Mouse (Mus musculus) midbrain, embryonic 10.5 days (tissue): ENCODE data around the gene Gbp7. TPM values are rescaled to one million over a fixed set of nuclear protein-coding genes. Genes with fewer than 3 reads are reported as not detected.
"Not testable (repeated sequence)": the region's sequence is repeated elsewhere in the genome, so short reads cannot be mapped to it uniquely, and the experiment has no call there.

ENCODE experiments used
- DNase-seq: peaks from one replicate; pipeline ENCODE4 v3.0.0-alpha.2; 2017; ENCODE audit warnings: low spot score
- H3K27ac ChIP-seq: fragments of 300-500 bp; sonication (generic); replicated peaks from 2 replicates; pipeline ENCODE4 v1.5.1; 2016; ENCODE audit warnings: mild to moderate bottlenecking
- H3K27me3 ChIP-seq: fragments of 300-500 bp; sonication (generic); 2 replicates; pipeline ENCODE4 v1.6.1; 2016; ENCODE audit warnings: low read depth, mild to moderate bottlenecking; ENCODE audit not compliant: poor library complexity, severe bottlenecking
- H3K36me3 ChIP-seq: fragments of 300-500 bp; sonication (generic); 2 replicates; pipeline ENCODE4 v1.6.1; 2016; ENCODE audit warnings: mild to moderate bottlenecking, moderate library complexity
- H3K4me1 ChIP-seq: fragments of 300-500 bp; sonication (generic); 2 replicates; pipeline ENCODE4 v1.6.1; 2016
- H3K4me3 ChIP-seq: fragments of 300-500 bp; sonication (generic); 2 replicates; pipeline ENCODE4 v1.5.1; 2016; ENCODE audit warnings: mild to moderate bottlenecking, moderate library complexity
- H3K9me3 ChIP-seq: fragments of 300-500 bp; sonication (generic); replicated peaks from 2 replicates; pipeline ENCODE4 v1.6.1; 2016; ENCODE audit warnings: mild to moderate bottlenecking
- WGBS: fragments of 180-500 bp; shearing (Covaris S2); methylation state at CpG from one replicate; pipeline ENCODE4 v1.1.7; 2016; 5-methylcytosine and 5-hydroxymethylcytosine counted together
- polyA plus RNA-seq: library from polyadenylated mRNA; unstranded; fragments of >200 nt; fragmentation: Nextera tagmentation; extraction: Ambion mirVana; gene quantifications from 2 replicates; pipeline ENCODE4 v1.2.1, GENCODE M21; 2016

The Gbp7 gene
- polyA plus RNA-seq, 1 experiment from 2014 or later = 0.88 TPM

DNA sequence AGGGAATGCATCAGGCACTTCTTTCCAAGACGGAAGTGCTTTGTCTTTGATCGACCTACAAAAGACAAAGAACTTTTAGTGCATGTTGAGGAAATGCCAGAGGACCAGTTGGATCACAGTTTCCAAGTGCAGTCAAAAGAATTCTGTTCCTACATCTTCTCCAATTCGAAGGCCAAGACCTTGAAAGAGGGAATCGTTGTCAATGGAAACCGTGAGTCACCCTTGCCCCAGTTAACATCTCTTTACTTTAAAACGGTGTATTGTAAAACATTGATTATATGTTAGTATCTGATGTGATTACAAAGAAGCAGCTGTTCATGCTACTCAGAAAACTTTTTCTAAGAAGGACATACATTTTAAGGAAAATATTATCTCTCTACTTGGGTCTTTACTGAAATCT is 11.2 kb downstream of the Gbp7 start:
- 83% methylated on average over 6 of the region's 6 CpGs for WGBS
- Histone ChIP-seq H3K4me3 (no peak overlapping the region), H3K27ac (no peak overlapping the region), H3K27me3 (no peaks in the 10 kb centered on the region), H3K4me1 (no peaks in the 10 kb centered on the region), H3K36me3 (no peaks in the 10 kb centered on the region), H3K9me3 (no peaks in the 10 kb centered on the region)
- no peak for DNase-seq

DNA sequence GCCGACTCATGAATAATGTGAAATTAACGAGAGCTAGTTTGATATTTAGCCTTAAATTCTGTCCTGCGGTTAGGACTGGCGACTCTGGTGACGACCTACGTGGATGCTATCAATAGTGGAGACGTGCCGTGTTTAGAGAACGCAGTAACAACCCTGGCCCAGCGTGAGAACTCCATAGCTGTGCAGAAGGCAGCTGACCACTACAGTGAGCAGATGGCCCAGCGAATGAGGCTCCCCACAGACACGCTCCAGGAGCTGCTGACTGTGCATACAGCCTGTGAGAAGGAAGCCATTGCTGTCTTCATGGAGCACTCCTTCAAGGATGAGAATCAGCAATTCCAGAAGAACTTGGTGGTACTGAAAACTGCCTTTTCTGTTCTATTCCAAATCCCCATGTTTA is 12.6 kb downstream of the Gbp7 start:
- 89% methylated on average over 12 of the region's 12 CpGs for WGBS
- not testable (repeated sequence) for H3K4me1 ChIP-seq, H3K36me3 ChIP-seq, H3K4me3 ChIP-seq, H3K27ac ChIP-seq, H3K9me3 ChIP-seq, H3K27me3 ChIP-seq, DNase-seq

DNA sequence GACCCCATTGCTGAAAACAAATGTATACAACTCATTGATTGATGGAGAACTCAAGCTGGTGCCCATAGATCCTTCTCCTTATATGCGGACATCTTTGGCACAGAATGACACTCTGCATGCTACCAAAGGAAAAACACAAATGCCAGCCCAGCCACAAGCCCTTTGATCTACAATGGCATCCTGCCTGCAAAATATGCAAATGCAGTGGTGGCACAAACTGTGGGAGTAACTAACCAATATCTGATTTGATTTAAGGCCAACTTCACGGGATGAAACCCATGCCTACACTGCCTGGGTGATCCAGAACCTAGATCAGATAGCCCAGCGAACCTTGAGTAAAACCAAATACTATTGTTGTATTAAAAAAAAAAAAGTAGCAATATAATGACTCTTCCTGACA is 16.5 kb downstream of the Gbp7 start:
- Histone ChIP-seq H3K27ac (no peak overlapping the region), H3K4me1 (no peaks in the 10 kb centered on the region), H3K36me3 (no peaks in the 10 kb centered on the region), H3K27me3 (no peaks in the 10 kb centered on the region), H3K9me3 (no peaks in the 10 kb centered on the region), H3K4me3 (no peak overlapping the region)
- no peak for DNase-seq
- 84% methylated on average over 3 of the region's 3 CpGs for WGBS

- Histone ChIP-seq H3K4me3 (no peak overlapping the region), H3K36me3 (no peaks in the 10 kb centered on the region), H3K27ac (no peak overlapping the region), H3K27me3 (no peaks in the 10 kb centered on the region), H3K4me1 (no peaks in the 10 kb centered on the region), H3K9me3 (no peaks in the 10 kb centered on the region)
- 87% methylated on average over 3 of the region's 3 CpGs for WGBS
- DNase-seq = no peak
These were observed 20.0 kb downstream of the Gbp7 start for GRCm38 (mm10) chr3:142550052-142550676.

DNA sequence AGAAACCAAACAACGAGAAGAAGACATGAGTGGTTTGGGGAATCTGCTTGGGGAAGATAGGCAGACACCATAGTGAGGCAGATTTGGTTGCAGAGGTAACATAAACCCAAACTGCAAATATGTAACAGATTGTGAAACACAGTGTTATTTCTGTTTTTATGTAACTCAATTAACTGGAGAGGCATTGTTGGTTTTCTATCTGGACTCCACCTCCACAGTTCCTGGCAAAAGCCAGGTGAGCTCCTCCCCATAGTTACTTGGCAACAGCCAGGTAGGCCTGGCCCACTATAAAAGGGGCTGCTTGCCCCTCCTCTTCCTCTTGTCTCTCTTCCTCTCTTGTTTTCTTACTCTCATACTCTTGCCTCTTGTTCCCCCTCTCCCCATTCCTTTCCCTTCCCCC is 24.5 kb downstream of the Gbp7 start:
- WGBS = 93% methylated on average over 1 of the region's 1 CpGs
- Histone ChIP-seq H3K27me3 (no peaks in the 10 kb centered on the region), H3K4me1 (0 out of 2 replicates have a peak, but pooled peaks cover under 1% of the 10 kb centered on the region), H3K36me3 (no peaks in the 10 kb centered on the region), H3K4me3 (no peak overlapping the region), H3K9me3 (no peaks in the 10 kb centered on the region), H3K27ac (no peak overlapping the region)
- no peak for DNase-seq

- no peaks in the 10 kb centered on the region for H3K36me3 ChIP-seq
- no peaks in the 10 kb centered on the region for H3K27me3 ChIP-seq
- H3K4me3 ChIP-seq = no peak overlapping the region
- 91% methylated on average over 11 of the region's 11 CpGs for WGBS
- peaks cover 8% of the 10 kb centered on the region for H3K4me1 ChIP-seq
- H3K27ac ChIP-seq = no peak overlapping the region
- no peaks in the 10 kb centered on the region for H3K9me3 ChIP-seq
- DNase-seq = no peak
These were observed 25.5 kb downstream of the Gbp7 start for GRCm38 (mm10) chr3:142555623-142556022.

- no peaks in the 10 kb centered on the region for H3K27me3 ChIP-seq
- no peaks in the 10 kb centered on the region for H3K36me3 ChIP-seq
- no peak for DNase-seq
- 63% methylated on average over 3 of the region's 3 CpGs for WGBS
- no peaks in the 10 kb centered on the region for H3K9me3 ChIP-seq
- no peak within 1 kb of the TSS for H3K27ac ChIP-seq
- H3K4me1 ChIP-seq = peaks cover 8% of the 10 kb centered on the region
- H3K4me3 ChIP-seq = peak within 1 kb of the TSS; percentile 41
These were observed 29.6 kb downstream of the Gbp7 start, which contains the start of gene Gbp3 for GRCm38 (mm10) chr3:142559632-142560228. TSS of gene Gbp3 (plus strand) at chr3:142560026.

DNA sequence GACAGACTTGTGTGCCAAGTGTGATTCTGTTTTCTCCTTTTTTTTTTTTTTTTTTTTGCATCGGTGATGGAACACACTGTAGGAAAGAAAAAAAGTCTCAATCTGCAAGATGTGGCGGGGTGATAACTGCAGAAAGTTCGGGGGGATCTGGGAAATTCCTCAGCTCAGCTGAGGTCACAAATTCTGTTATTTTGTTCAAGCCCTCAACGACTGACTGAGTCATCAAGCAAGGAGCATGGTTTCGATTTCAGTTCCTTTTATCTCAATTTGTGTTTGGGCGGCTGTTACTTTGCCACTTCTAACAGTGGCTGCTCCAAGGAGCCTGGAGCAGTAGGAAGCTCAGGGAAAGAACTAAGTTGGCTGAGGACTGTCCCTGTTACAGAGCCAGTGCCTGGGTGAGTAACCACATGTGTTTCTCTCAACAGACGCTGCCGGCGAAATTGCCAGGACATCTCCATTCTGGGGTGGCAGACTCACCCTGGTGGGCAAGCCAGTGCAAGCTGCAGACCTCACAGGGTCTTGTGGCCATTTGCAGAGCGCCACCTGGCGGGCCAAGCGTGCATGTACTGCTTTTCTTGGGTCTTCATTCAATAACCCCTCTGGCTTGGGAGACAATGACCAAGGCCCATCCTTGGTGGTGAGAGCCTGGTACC is 30.3 kb downstream of the Gbp7 start:
- Histone ChIP-seq H3K4me1 (peaks cover 8% of the 10 kb centered on the region), H3K9me3 (no peaks in the 10 kb centered on the region), H3K36me3 (no peaks in the 10 kb centered on the region), H3K4me3 (peak overlapping the region; percentile 41), H3K27ac (no peak overlapping the region), H3K27me3 (no peaks in the 10 kb centered on the region)
- peak; percentile 84 for DNase-seq
- WGBS = 25% methylated on average over 12 of the region's 12 CpGs

GRCm38 (mm10) chr3:142561045-142561646 is 31.0 kb downstream of the Gbp7 start:
- 88% methylated on average over 14 of the region's 14 CpGs for WGBS
- Histone ChIP-seq H3K4me1 (peaks cover 8% of the 10 kb centered on the region), H3K27me3 (no peaks in the 10 kb centered on the region), H3K27ac (no peak overlapping the region), H3K4me3 (no peak overlapping the region), H3K36me3 (no peaks in the 10 kb centered on the region), H3K9me3 (no peaks in the 10 kb centered on the region)
- DNase-seq = no peak

DNA sequence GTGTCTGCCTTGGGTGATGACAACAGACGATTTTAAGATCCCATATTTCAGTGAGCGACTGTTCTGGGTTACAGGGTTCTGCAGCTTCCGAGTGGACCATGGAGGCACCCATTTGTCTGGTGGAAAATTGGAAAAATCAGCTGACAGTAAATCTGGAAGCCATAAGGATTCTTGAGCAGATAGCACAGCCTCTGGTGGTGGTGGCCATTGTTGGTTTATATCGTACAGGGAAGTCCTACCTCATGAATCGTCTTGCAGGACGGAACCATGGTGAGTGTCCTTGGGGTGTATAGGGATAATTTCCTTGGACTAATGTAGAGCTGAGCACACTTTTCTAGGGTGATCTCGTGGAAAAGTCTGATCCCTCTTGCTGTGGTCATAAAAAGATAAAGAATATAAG is 31.5 kb downstream of the Gbp7 start:
- WGBS = 83% methylated on average over 7 of the region's 7 CpGs
- DNase-seq = no peak
- Histone ChIP-seq H3K9me3 (no peaks in the 10 kb centered on the region), H3K27ac (no peak overlapping the region), H3K4me1 (peaks cover 8% of the 10 kb centered on the region), H3K36me3 (no peaks in the 10 kb centered on the region), H3K27me3 (no peaks in the 10 kb centered on the region), H3K4me3 (no peak overlapping the region)

GRCm38 (mm10) chr3:142567490-142567889 is 37.3 kb downstream of the Gbp7 start:
- not testable (repeated sequence) for H3K4me3 ChIP-seq, H3K27me3 ChIP-seq, H3K9me3 ChIP-seq, H3K4me1 ChIP-seq, H3K27ac ChIP-seq, H3K36me3 ChIP-seq, DNase-seq
- 81% methylated on average over 5 of the region's 5 CpGs for WGBS

- no peaks in the 10 kb centered on the region for H3K4me1 ChIP-seq
- no peaks in the 10 kb centered on the region for H3K36me3 ChIP-seq
- DNase-seq = no peak
- WGBS = 92% methylated on average over 4 of the region's 4 CpGs
- H3K27ac ChIP-seq = no peak overlapping the region
- H3K27me3 ChIP-seq = no peaks in the 10 kb centered on the region
- H3K4me3 ChIP-seq = no peak overlapping the region
- no peaks in the 10 kb centered on the region for H3K9me3 ChIP-seq
These were observed 40.6 kb downstream of the Gbp7 start for GRCm38 (mm10) chr3:142570738-142571137.

DNA sequence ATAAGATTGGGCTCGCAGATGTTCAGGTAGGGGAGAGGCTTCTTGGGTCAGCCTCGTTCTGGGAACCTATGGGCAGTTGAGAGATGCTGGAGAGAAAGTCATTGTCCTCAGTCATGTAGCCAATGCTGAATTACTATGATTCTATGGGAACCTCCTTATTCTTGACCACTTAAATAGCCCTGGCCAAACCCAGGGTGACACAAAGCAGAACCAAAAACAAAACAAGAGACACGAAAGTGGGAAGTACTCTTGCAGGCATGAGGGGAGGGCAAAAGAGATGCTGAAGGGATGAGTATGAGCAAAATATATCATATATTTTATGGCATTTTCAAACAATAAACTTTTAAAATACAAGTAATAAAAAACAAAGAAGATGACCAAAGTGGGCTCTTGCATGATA is 47.0 kb downstream of the Gbp7 start:
- 88% methylated on average over 3 of the region's 3 CpGs for WGBS
- DNase-seq = no peak
- no peaks in the 10 kb centered on the region for H3K4me1 ChIP-seq

More for the DNA sequence above, 47.0 kb downstream of the Gbp7 start:
- no peaks in the 10 kb centered on the region for H3K36me3 ChIP-seq
- no peaks in the 10 kb centered on the region for H3K27me3 ChIP-seq
- no peak overlapping the region for H3K4me3 ChIP-seq
- no peak overlapping the region for H3K27ac ChIP-seq
- H3K9me3 ChIP-seq = no peaks in the 10 kb centered on the region
